Mouse (Mus musculus): ENCODE measurements around the gene Snd1. TPM values are rescaled to one million over a fixed set of nuclear protein-coding genes. Genes with fewer than 3 reads are reported as not detected.
"Not testable (repeated sequence)": the region's sequence is repeated elsewhere in the genome, so short reads cannot be mapped to it uniquely, and the experiment has no call there.

Snd1 gene
- polyA plus RNA-seq, 1 experiment from 2014 or later: 111 TPM

- 72% methylated on average over 8 of the region's 8 CpGs for WGBS
- Histone ChIP-seq H3K9ac (ENCODE audit: low read length) (no peak overlapping the region), H3K36me3 (ENCODE audit: control insufficient read depth, insufficient read depth, low read length) (no peaks in the 10 kb centered on the region), H3K4me3 (ENCODE audit: low read depth, low read length) (no peak overlapping the region), H3K4me2 (ENCODE audit: low read depth) (no peak overlapping the region), H3K27me3 (ENCODE audit: control insufficient read depth, insufficient read depth, low read length) (no peaks in the 10 kb centered on the region), H3K4me1 (ENCODE audit: control insufficient read depth, insufficient read depth, low read length) (0 out of 2 replicates have a peak, but pooled peaks cover 3% of the 10 kb centered on the region), H3K27ac (ENCODE audit: low read depth, low read length) (no peak overlapping the region), H3K9me3 (ENCODE audit: control insufficient read depth, low read length) (no peaks in the 10 kb centered on the region)
- DNase-seq (ENCODE audit: low spot score) (no peak), ATAC-seq (ENCODE audit: insufficient read depth, low FRiP score, low TSS enrichment) (no peak)
Measured at GRCm38 (mm10) chr6:28905301-28905700, 430.4 kb downstream of the Snd1 start.

GRCm38 (mm10) chr6:28909866-28910265, 434.9 kb downstream of the Snd1 start:
- H3K9me3 ChIP-seq (ENCODE audit: control insufficient read depth, low read length): no peaks in the 10 kb centered on the region
- WGBS: 85% methylated on average over 15 of the region's 15 CpGs
- no peak for DNase-seq (ENCODE audit: low spot score)

DNA sequence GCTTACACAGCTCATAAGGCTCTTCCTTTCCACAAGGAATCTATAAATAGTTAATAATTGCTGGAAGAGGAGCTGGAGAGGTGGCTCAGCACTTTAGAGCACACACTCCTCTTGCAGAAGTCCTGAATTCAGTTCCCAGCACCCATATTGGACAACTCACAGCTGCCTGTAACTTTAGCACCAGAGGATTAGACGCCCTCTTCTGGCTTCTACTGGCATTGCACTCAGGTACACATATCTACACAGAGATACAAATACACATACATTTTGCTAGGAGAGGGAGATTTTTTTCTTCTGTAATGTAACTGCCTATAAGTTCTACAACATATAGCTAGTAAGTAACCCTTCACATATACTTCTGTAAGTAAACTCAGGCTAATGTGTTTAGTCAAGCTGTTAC, 440.0 kb downstream of the Snd1 start:
- no peak for ATAC-seq (ENCODE audit: insufficient read depth, low FRiP score, low TSS enrichment)
- Histone ChIP-seq H3K4me3 (ENCODE audit: low read depth, low read length) (no peak overlapping the region), H3K9me3 (ENCODE audit: control insufficient read depth, low read length) (no peaks in the 10 kb centered on the region), H3K27me3 (ENCODE audit: control insufficient read depth, insufficient read depth, low read length) (no peaks in the 10 kb centered on the region), H3K4me1 (ENCODE audit: control insufficient read depth, insufficient read depth, low read length) (no peaks in the 10 kb centered on the region), H3K9ac (ENCODE audit: low read length) (no peak overlapping the region), H3K4me2 (ENCODE audit: low read depth) (no peak overlapping the region), H3K27ac (ENCODE audit: low read depth, low read length) (no peak overlapping the region), H3K36me3 (ENCODE audit: control insufficient read depth, insufficient read depth, low read length) (no peaks in the 10 kb centered on the region)
- no peak for DNase-seq (ENCODE audit: low spot score)
- 28% methylated on average over 1 of the region's 1 CpGs for WGBS

More at GRCm38 (mm10) chr6:28909866-28910265, 434.9 kb downstream of the Snd1 start:
- H3K4me3 ChIP-seq (ENCODE audit: low read depth, low read length): no peak overlapping the region
- H3K4me2 ChIP-seq (ENCODE audit: low read depth): no peak overlapping the region
- no peak overlapping the region for H3K27ac ChIP-seq (ENCODE audit: low read depth, low read length)
- H3K9ac ChIP-seq (ENCODE audit: low read length): no peak overlapping the region
- H3K27me3 ChIP-seq (ENCODE audit: control insufficient read depth, insufficient read depth, low read length): no peaks in the 10 kb centered on the region
- no peak for ATAC-seq (ENCODE audit: insufficient read depth, low FRiP score, low TSS enrichment)
- H3K36me3 ChIP-seq (ENCODE audit: control insufficient read depth, insufficient read depth, low read length): no peaks in the 10 kb centered on the region
- no peaks in the 10 kb centered on the region for H3K4me1 ChIP-seq (ENCODE audit: control insufficient read depth, insufficient read depth, low read length)

GRCm38 (mm10) chr6:28916630-28917029, 441.7 kb downstream of the Snd1 start:
- H3K9me3 ChIP-seq (ENCODE audit: control insufficient read depth, low read length): no peaks in the 10 kb centered on the region
- no peaks in the 10 kb centered on the region for H3K36me3 ChIP-seq (ENCODE audit: control insufficient read depth, insufficient read depth, low read length)
- no peaks in the 10 kb centered on the region for H3K4me1 ChIP-seq (ENCODE audit: control insufficient read depth, insufficient read depth, low read length)
- 57% methylated on average over 8 of the region's 8 CpGs for WGBS
- no peak overlapping the region for H3K9ac ChIP-seq (ENCODE audit: low read length)
- no peaks in the 10 kb centered on the region for H3K27me3 ChIP-seq (ENCODE audit: control insufficient read depth, insufficient read depth, low read length)
- no peak overlapping the region for H3K4me2 ChIP-seq (ENCODE audit: low read depth)
- no peak overlapping the region for H3K4me3 ChIP-seq (ENCODE audit: low read depth, low read length)
- H3K27ac ChIP-seq (ENCODE audit: low read depth, low read length): no peak overlapping the region
- DNase-seq (ENCODE audit: low spot score) (no peak), ATAC-seq (ENCODE audit: insufficient read depth, low FRiP score, low TSS enrichment) (no peak)

GRCm38 (mm10) chr6:28919346-28919745, 444.4 kb downstream of the Snd1 start:
- no peak overlapping the region for H3K4me3 ChIP-seq (ENCODE audit: low read depth, low read length)

DNA sequence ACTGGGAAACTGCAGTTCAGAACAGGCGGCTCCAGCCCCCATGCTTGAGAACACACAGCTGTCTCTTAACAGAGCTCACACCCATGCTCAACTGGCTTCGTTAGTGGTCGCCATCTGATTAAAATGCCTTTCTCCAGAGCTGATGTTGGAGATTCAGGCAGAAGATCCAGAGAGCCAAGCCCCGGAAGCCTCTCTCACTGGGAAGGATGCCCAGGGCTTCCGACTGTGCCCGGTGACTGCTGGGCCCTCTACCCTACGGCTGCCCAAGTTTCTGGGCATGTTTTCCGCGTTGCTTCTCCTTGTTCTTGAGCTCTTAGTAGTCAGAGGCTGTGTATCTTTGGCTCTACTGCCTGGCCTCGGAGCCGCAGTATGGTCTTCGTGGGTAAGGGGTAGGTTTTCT, 447.4 kb downstream of the Snd1 start:
- Histone ChIP-seq H3K36me3 (ENCODE audit: control insufficient read depth, insufficient read depth, low read length) (no peaks in the 10 kb centered on the region), H3K9ac (ENCODE audit: low read length) (no peak overlapping the region), H3K27me3 (ENCODE audit: control insufficient read depth, insufficient read depth, low read length) (no peaks in the 10 kb centered on the region), H3K4me3 (ENCODE audit: low read depth, low read length) (no peak overlapping the region), H3K4me1 (ENCODE audit: control insufficient read depth, insufficient read depth, low read length) (no peaks in the 10 kb centered on the region), H3K4me2 (ENCODE audit: low read depth) (no peak overlapping the region), H3K9me3 (ENCODE audit: control insufficient read depth, low read length) (no peaks in the 10 kb centered on the region), H3K27ac (ENCODE audit: low read depth, low read length) (no peak overlapping the region)
- ATAC-seq (ENCODE audit: insufficient read depth, low FRiP score, low TSS enrichment) (no peak), DNase-seq (ENCODE audit: low spot score) (no peak)
- WGBS: 88% methylated on average over 12 of the region's 12 CpGs

More at GRCm38 (mm10) chr6:28919346-28919745, 444.4 kb downstream of the Snd1 start:
- H3K27me3 ChIP-seq (ENCODE audit: control insufficient read depth, insufficient read depth, low read length): no peaks in the 10 kb centered on the region
- no peak for ATAC-seq (ENCODE audit: insufficient read depth, low FRiP score, low TSS enrichment)
- no peaks in the 10 kb centered on the region for H3K9me3 ChIP-seq (ENCODE audit: control insufficient read depth, low read length)
- H3K27ac ChIP-seq (ENCODE audit: low read depth, low read length): 0 out of 2 replicates have a peak overlapping the region, but pooled peaks have one; percentile 4
- H3K4me1 ChIP-seq (ENCODE audit: control insufficient read depth, insufficient read depth, low read length): no peaks in the 10 kb centered on the region
- no peak for DNase-seq (ENCODE audit: low spot score)
- no peak overlapping the region for H3K4me2 ChIP-seq (ENCODE audit: low read depth)
- no peak overlapping the region for H3K9ac ChIP-seq (ENCODE audit: low read length)
- 63% methylated on average over 6 of the region's 6 CpGs for WGBS
- no peaks in the 10 kb centered on the region for H3K36me3 ChIP-seq (ENCODE audit: control insufficient read depth, insufficient read depth, low read length)

- no peak for ATAC-seq (ENCODE audit: insufficient read depth, low FRiP score, low TSS enrichment)
Measured at GRCm38 (mm10) chr6:28923091-28923824, 448.3 kb downstream of the Snd1 start.

GRCm38 (mm10) chr6:28923837-28924236, 448.9 kb downstream of the Snd1 start:
- no peak for ATAC-seq (ENCODE audit: insufficient read depth, low FRiP score, low TSS enrichment)

More at GRCm38 (mm10) chr6:28923091-28923824, 448.3 kb downstream of the Snd1 start:
- H3K27me3 ChIP-seq (ENCODE audit: control insufficient read depth, insufficient read depth, low read length): no peaks in the 10 kb centered on the region
- no peaks in the 10 kb centered on the region for H3K36me3 ChIP-seq (ENCODE audit: control insufficient read depth, insufficient read depth, low read length)
- no peak overlapping the region for H3K27ac ChIP-seq (ENCODE audit: low read depth, low read length)
- H3K4me3 ChIP-seq (ENCODE audit: low read depth, low read length): no peak overlapping the region
- WGBS: 83% methylated on average over 11 of the region's 11 CpGs
- no peak overlapping the region for H3K4me2 ChIP-seq (ENCODE audit: low read depth)
- H3K9ac ChIP-seq (ENCODE audit: low read length): no peak overlapping the region
- no peaks in the 10 kb centered on the region for H3K9me3 ChIP-seq (ENCODE audit: control insufficient read depth, low read length)
- H3K4me1 ChIP-seq (ENCODE audit: control insufficient read depth, insufficient read depth, low read length): no peaks in the 10 kb centered on the region
- DNase-seq (ENCODE audit: low spot score): no peak

GRCm38 (mm10) chr6:28927987-28928386, 453.0 kb downstream of the Snd1 start:
- not testable (repeated sequence) for H3K27ac ChIP-seq (ENCODE audit: low read depth, low read length); H3K4me2 ChIP-seq (ENCODE audit: low read depth); DNase-seq (ENCODE audit: low spot score); ATAC-seq (ENCODE audit: insufficient read depth, low FRiP score, low TSS enrichment); H3K4me1 ChIP-seq (ENCODE audit: control insufficient read depth, insufficient read depth, low read length); H3K27me3 ChIP-seq (ENCODE audit: control insufficient read depth, insufficient read depth, low read length); H3K9ac ChIP-seq (ENCODE audit: low read length); H3K9me3 ChIP-seq (ENCODE audit: control insufficient read depth, low read length); H3K36me3 ChIP-seq (ENCODE audit: control insufficient read depth, insufficient read depth, low read length); H3K4me3 ChIP-seq (ENCODE audit: low read depth, low read length)
- 75% methylated on average over 10 of the region's 24 CpGs for WGBS

More at GRCm38 (mm10) chr6:28923837-28924236, 448.9 kb downstream of the Snd1 start:
- H3K9me3 ChIP-seq (ENCODE audit: control insufficient read depth, low read length): no peaks in the 10 kb centered on the region
- H3K4me1 ChIP-seq (ENCODE audit: control insufficient read depth, insufficient read depth, low read length): no peaks in the 10 kb centered on the region
- H3K4me3 ChIP-seq (ENCODE audit: low read depth, low read length): no peak overlapping the region
- no peaks in the 10 kb centered on the region for H3K27me3 ChIP-seq (ENCODE audit: control insufficient read depth, insufficient read depth, low read length)
- DNase-seq (ENCODE audit: low spot score): no peak
- H3K27ac ChIP-seq (ENCODE audit: low read depth, low read length): no peak overlapping the region
- 75% methylated on average over 10 of the region's 10 CpGs for WGBS
- H3K36me3 ChIP-seq (ENCODE audit: control insufficient read depth, insufficient read depth, low read length): no peaks in the 10 kb centered on the region
- H3K4me2 ChIP-seq (ENCODE audit: low read depth): no peak overlapping the region
- no peak overlapping the region for H3K9ac ChIP-seq (ENCODE audit: low read length)

All from neural tube, embryonic 11.5 days (tissue).